Mouse (Mus musculus) forebrain, embryonic 14.5 days (tissue): ENCODE results near the gene Atp9a. TPM values are rescaled to one million over a fixed set of nuclear protein-coding genes. Genes with fewer than 3 reads are reported as not detected.
A peak's percentile ranks its signal among the peaks of the same experiment; 100 is the strongest.

ENCODE experiments used
- ATAC-seq: fragments of 200-750 bp; cut with Nextera tagmentation; 2 replicates; pipeline ENCODE4 v1.8.0; 2017; ENCODE audit warnings: mild to moderate bottlenecking, moderate library complexity
- DNase-seq: peaks from one replicate; pipeline ENCODE4 v3.0.0-alpha.2; 2015; ENCODE audit warnings: low spot score
- H3K27ac ChIP-seq: fragments of 300-500 bp; sonication (generic); 2 replicates; pipeline ENCODE4 v1.5.1; 2014; ENCODE audit warnings: low read depth, mild to moderate bottlenecking, control low read depth, low read length, moderate library complexity
- H3K27me3 ChIP-seq: fragments of 300-500 bp; sonication (generic); replicated peaks from 2 replicates; pipeline ENCODE4 v1.6.1; 2014; ENCODE audit warnings: low read length, control low read depth, mixed read lengths; ENCODE audit not compliant: control insufficient read depth, insufficient read depth
- H3K36me3 ChIP-seq: fragments of 300-500 bp; sonication (generic); 2 replicates; pipeline ENCODE4 v1.6.1; 2014; ENCODE audit warnings: low read length, control low read depth; ENCODE audit not compliant: control insufficient read depth, insufficient read depth
- H3K4me1 ChIP-seq: fragments of 300-500 bp; sonication (generic); 2 replicates; pipeline ENCODE4 v1.6.1; 2014; ENCODE audit warnings: antibody characterized with exemption, low read length, control low read depth; ENCODE audit not compliant: control insufficient read depth, insufficient read depth
- H3K4me2 ChIP-seq: fragments of 300-500 bp; sonication (generic); 2 replicates; pipeline ENCODE4 v1.6.1; 2014; ENCODE audit warnings: mild to moderate bottlenecking, control low read depth, low read length
- H3K4me3 ChIP-seq: fragments of 300-500 bp; sonication (generic); 2 replicates; pipeline ENCODE4 v1.5.1; 2014; ENCODE audit warnings: low read depth, low read length, control low read depth
- H3K9ac ChIP-seq: fragments of 300-500 bp; sonication (generic); 2 replicates; pipeline ENCODE4 v1.6.1; 2014; ENCODE audit warnings: mild to moderate bottlenecking, low read length, control low read depth, moderate library complexity
- H3K9me3 ChIP-seq: fragments of 300-500 bp; sonication (generic); replicated peaks from 2 replicates; pipeline ENCODE4 v1.6.1; 2016; ENCODE audit warnings: low read length, control low read depth, mixed read lengths; ENCODE audit not compliant: control insufficient read depth
- WGBS: fragments of 180-500 bp; shearing (Covaris S2); extraction: QIAGEN DNeasy Blood & Tissue Kit; methylation state at CpG from one replicate; pipeline ENCODE4 v1.1.7; 2014; 5-methylcytosine and 5-hydroxymethylcytosine counted together
- polyA plus RNA-seq: library from polyadenylated mRNA; unstranded; fragments of >200 nt; fragmentation: Nextera tagmentation; extraction: Ambion mirVana; gene quantifications from 2 replicates; pipeline ENCODE4 v1.2.1, GENCODE M21; 2014

Gene Atp9a
- polyA plus RNA-seq, 1 experiment from 2014 or later: 42.4 TPM

- DNase-seq (no peak), ATAC-seq (no peak)
- no peaks in the 10 kb centered on the region for H3K36me3 ChIP-seq
- H3K27ac ChIP-seq: no peak overlapping the region
- H3K4me1 ChIP-seq: peaks cover 12% of the 10 kb centered on the region; the same call in 1 of the 2 replicates
- no peak overlapping the region for H3K9ac ChIP-seq
- peaks cover 10% of the 10 kb centered on the region; the same call in 1 of the 2 replicates for H3K27me3 ChIP-seq
- H3K9me3 ChIP-seq: no peaks in the 10 kb centered on the region
- H3K4me3 ChIP-seq: no peak overlapping the region
- 87% methylated on average over 6 of the region's 6 CpGs for whole genome bisulfite sequencing
- no peak overlapping the region for H3K4me2 ChIP-seq
These were observed 148.5 kb downstream of the Atp9a start for GRCm38 (mm10) chr2:168593676-168594075.

- WGBS: 85% methylated on average over 5 of the region's 5 CpGs
- no peak overlapping the region for H3K27ac ChIP-seq
- no peaks in the 10 kb centered on the region for H3K36me3 ChIP-seq
- H3K4me2 ChIP-seq: no peak overlapping the region
- H3K9me3 ChIP-seq: no peaks in the 10 kb centered on the region
- peaks cover 10% of the 10 kb centered on the region; the same call in 1 of the 2 replicates for H3K27me3 ChIP-seq
- DNase-seq: no peak
- no peak overlapping the region for H3K9ac ChIP-seq
- peaks cover 12% of the 10 kb centered on the region; the same call in 1 of the 2 replicates for H3K4me1 ChIP-seq
- ATAC-seq: no peak
- no peak overlapping the region for H3K4me3 ChIP-seq
These were observed 149.2 kb downstream of the Atp9a start for GRCm38 (mm10) chr2:168593004-168593403.

- peaks cover 10% of the 10 kb centered on the region; the same call in 1 of the 2 replicates for H3K27me3 ChIP-seq
- H3K27ac ChIP-seq: no peak overlapping the region
- H3K36me3 ChIP-seq: no peaks in the 10 kb centered on the region
- ATAC-seq (no peak), DNase-seq (no peak)
- 90% methylated on average over 2 of the region's 2 CpGs for WGBS
- peaks cover 12% of the 10 kb centered on the region; the same call in 1 of the 2 replicates for H3K4me1 ChIP-seq
- H3K4me3 ChIP-seq: no peak overlapping the region
- no peak overlapping the region for H3K9ac ChIP-seq
- no peaks in the 10 kb centered on the region for H3K9me3 ChIP-seq
- no peak overlapping the region for H3K4me2 ChIP-seq
These were observed 151.1 kb downstream of the Atp9a start for GRCm38 (mm10) chr2:168591076-168591475.

- Histone ChIP-seq H3K27me3 (peaks cover 10% of the 10 kb centered on the region; the same call in 1 of the 2 replicates), H3K9me3 (no peaks in the 10 kb centered on the region), H3K4me2 (peak overlapping the region; percentile 57), H3K4me3 (peak overlapping the region; percentile 28; the same call in 1 of the 2 replicates), H3K36me3 (no peaks in the 10 kb centered on the region), H3K27ac (no peak overlapping the region), H3K4me1 (peaks cover 12% of the 10 kb centered on the region; the same call in 1 of the 2 replicates), H3K9ac (no peak overlapping the region; the same call in 1 of the 2 replicates)
- ATAC-seq (no peak), DNase-seq (no peak)
- WGBS: 50% methylated on average over 10 of the region's 10 CpGs
These were observed 151.7 kb downstream of the Atp9a start for GRCm38 (mm10) chr2:168590556-168590955.

GRCm38 (mm10) chr2:168590168-168590551, 152.0 kb downstream of the Atp9a start:
- 2% methylated on average over 35 of the region's 38 CpGs for WGBS
- ATAC-seq: peak; percentile 27; the same call in 1 of the 2 replicates

GRCm38 (mm10) chr2:168589368-168590167, 152.6 kb downstream of the Atp9a start:
- WGBS: 2% methylated on average over 21 of the region's 21 CpGs
- no peak overlapping the region; the same call in 1 of the 2 replicates for H3K27ac ChIP-seq
- peak overlapping the region; percentile 57 for H3K4me2 ChIP-seq
- H3K27me3 ChIP-seq: peaks cover 10% of the 10 kb centered on the region; the same call in 1 of the 2 replicates
- H3K9ac ChIP-seq: peak overlapping the region; percentile 42
- no peak for DNase-seq
- ATAC-seq: peak; percentile 60
- peak overlapping the region; percentile 28 for H3K4me3 ChIP-seq
- no peaks in the 10 kb centered on the region for H3K9me3 ChIP-seq
- no peaks in the 10 kb centered on the region for H3K36me3 ChIP-seq
- peaks cover 15% of the 10 kb centered on the region; the same call in 1 of the 2 replicates for H3K4me1 ChIP-seq

More at GRCm38 (mm10) chr2:168590168-168590551, 152.0 kb downstream of the Atp9a start:
- H3K9ac ChIP-seq: peak overlapping the region; percentile 42
- H3K36me3 ChIP-seq: no peaks in the 10 kb centered on the region
- H3K9me3 ChIP-seq: no peaks in the 10 kb centered on the region
- H3K4me3 ChIP-seq: peak overlapping the region; percentile 28
- no peak overlapping the region for H3K27ac ChIP-seq
- peaks cover 12% of the 10 kb centered on the region; the same call in 1 of the 2 replicates for H3K4me1 ChIP-seq
- peaks cover 10% of the 10 kb centered on the region; the same call in 1 of the 2 replicates for H3K27me3 ChIP-seq
- peak overlapping the region; percentile 57 for H3K4me2 ChIP-seq
- peak; percentile 31 for DNase-seq

GRCm38 (mm10) chr2:168588591-168589367, 153.4 kb downstream of the Atp9a start:
- WGBS: 27% methylated on average over 11 of the region's 11 CpGs
- DNase-seq (peak; percentile 78), ATAC-seq (peak; percentile 82)
- H3K4me1 ChIP-seq: peaks cover 17% of the 10 kb centered on the region; the same call in 1 of the 2 replicates
- no peaks in the 10 kb centered on the region for H3K36me3 ChIP-seq
- no peak overlapping the region for H3K9ac ChIP-seq
- peak overlapping the region; percentile 63 for H3K27ac ChIP-seq
- H3K4me2 ChIP-seq: peak overlapping the region; percentile 57
- H3K9me3 ChIP-seq: no peaks in the 10 kb centered on the region
- no peak overlapping the region for H3K4me3 ChIP-seq
- peaks cover 10% of the 10 kb centered on the region; the same call in 1 of the 2 replicates for H3K27me3 ChIP-seq

- H3K9ac ChIP-seq: no peak overlapping the region
- H3K9me3 ChIP-seq: no peaks in the 10 kb centered on the region
- 62% methylated on average over 8 of the region's 8 CpGs for WGBS
- ATAC-seq (no peak), DNase-seq (no peak)
- peaks cover 10% of the 10 kb centered on the region; the same call in 1 of the 2 replicates for H3K27me3 ChIP-seq
- H3K36me3 ChIP-seq: no peaks in the 10 kb centered on the region
- H3K27ac ChIP-seq: no peak overlapping the region
- peaks cover 17% of the 10 kb centered on the region; the same call in 1 of the 2 replicates for H3K4me1 ChIP-seq
- H3K4me2 ChIP-seq: no peak overlapping the region
- H3K4me3 ChIP-seq: no peak overlapping the region
These were observed 155.1 kb downstream of the Atp9a start for GRCm38 (mm10) chr2:168587159-168587558.
